Mouse (Mus musculus) megakaryocyte, embryonic 14.5 days (primary cell): ENCODE measurements around the gene Pcdh10.

Experiments used
- FLI1 ChIP-seq: IDR thresholded peaks from 2 replicates; pipeline ENCODE4 v1.6.1; 2012; ENCODE audit warnings: low read length, inconsistent platforms, mixed read lengths
- GATA1 ChIP-seq: IDR thresholded peaks from 3 replicates; pipeline ENCODE4 v1.6.1; 2012; ENCODE audit warnings: mixed read lengths, low read length, inconsistent platforms, borderline replicate concordance

- TF ChIP-seq GATA1 (no peak), FLI1 (no peak)
Observed at GRCm38 (mm10) chr3:45431691-45432090, 53.5 kb downstream of the Pcdh10 start.
